ENCODE assay signal across 23 mouse cellular contexts in the genomic region with DNA sequence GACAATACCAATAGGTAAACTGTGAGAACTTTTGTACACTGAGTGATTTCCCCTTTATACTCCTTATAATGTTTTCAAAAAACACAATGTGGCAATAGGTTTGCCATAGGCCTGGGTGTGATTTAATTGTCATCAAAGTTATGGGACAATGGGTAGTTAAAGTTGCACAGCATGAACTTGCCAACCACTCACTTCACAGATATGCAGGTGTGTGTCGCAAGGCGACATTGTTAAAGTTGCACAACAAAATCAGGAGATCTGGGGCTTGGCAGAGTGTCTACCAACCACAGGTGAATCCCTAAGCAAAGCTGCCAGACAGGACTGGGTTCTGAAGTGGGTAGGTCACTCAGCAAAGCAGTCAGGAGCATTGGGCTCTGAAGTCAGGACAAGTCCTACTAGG. TPM values are rescaled to one million over a fixed set of nuclear protein-coding genes. Genes with fewer than 3 reads are reported as not detected.
"Had no signal": no experiment of that assay in that cellular context is flagged by ENCODE, and none has a peak within 500 bp of the region (broad histone marks: within the 10 kb centered on the region; RNA-seq: fewer than 3 reads in every experiment).

No protein-coding gene starts in this region.

- ATAC-seq: liver, postnatal 0 days; lung, postnatal 0 days; midbrain, embryonic 13.5 days; midbrain, embryonic 15.5 days had no signal

- H3K9me3 ChIP-seq: liver, embryonic 13.5 days; liver, embryonic 15.5 days; lung, embryonic 15.5 days; megakaryocyte, embryonic 14.5 days; midbrain, embryonic 13.5 days; midbrain, embryonic 15.5 days; neural tube, embryonic 12.5 days; stomach, embryonic 15.5 days had no signal

- H3K4me2 ChIP-seq: liver, embryonic 13.5 days; liver, embryonic 15.5 days; lung, embryonic 15.5 days; midbrain, embryonic 11.5 days; midbrain, embryonic 13.5 days; midbrain, embryonic 15.5 days; neural tube, embryonic 12.5 days; stomach, embryonic 15.5 days had no signal

- H3K27me3 ChIP-seq: liver, embryonic 13.5 days; liver, embryonic 15.5 days; lung, embryonic 15.5 days; megakaryocyte, embryonic 14.5 days; midbrain, embryonic 13.5 days; midbrain, embryonic 15.5 days; neural tube, embryonic 12.5 days; stomach, embryonic 15.5 days had no signal

- DNase-seq: liver, embryonic 13.5 days; liver, postnatal 0 days; right cerebral cortex, postnatal 14 days; thymus, adult 18-20 months; thymus, postnatal 14 days; thymus, postnatal 36 days had no signal

- H3K27ac ChIP-seq: liver, embryonic 13.5 days; liver, embryonic 15.5 days; lung, embryonic 15.5 days; macrophage; midbrain, embryonic 13.5 days; midbrain, embryonic 15.5 days; neural tube, embryonic 12.5 days; stomach, embryonic 15.5 days; stomach, postnatal 0 days had no signal

- H3K4me3 ChIP-seq: liver, embryonic 13.5 days; liver, embryonic 15.5 days; lung, embryonic 15.5 days; megakaryocyte, embryonic 14.5 days; midbrain, embryonic 13.5 days; midbrain, embryonic 15.5 days; neural tube, embryonic 12.5 days; stomach, embryonic 15.5 days had no signal

- H3K4me1 ChIP-seq: liver, embryonic 13.5 days; liver, embryonic 15.5 days; lung, embryonic 15.5 days; midbrain, embryonic 13.5 days; midbrain, embryonic 15.5 days; neural tube, embryonic 12.5 days; stomach, embryonic 15.5 days had no signal

- H3K9ac ChIP-seq: liver, embryonic 13.5 days; liver, embryonic 15.5 days; liver, postnatal 0 days; lung, embryonic 15.5 days; midbrain, embryonic 13.5 days; midbrain, embryonic 15.5 days; neural tube, embryonic 12.5 days; stomach, embryonic 15.5 days had no signal

- H3K36me3 ChIP-seq: liver, embryonic 13.5 days; liver, embryonic 15.5 days; lung, embryonic 15.5 days; midbrain, embryonic 13.5 days; midbrain, embryonic 15.5 days; neural tube, embryonic 12.5 days; stomach, embryonic 15.5 days had no signal

RNA-seq across cellular contexts. Expression of gene Sdr16c6, which starts 1.3 kb away (rescaled TPM):
- total RNA-seq: megakaryocyte progenitor cell, adult 5-6 weeks; monocyte, adult 5-6 weeks; neutrophil, adult 5-6 weeks had no signal
- polyA plus RNA-seq: liver, embryonic 13.5 days; liver, embryonic 15.5 days; liver, postnatal 0 days; lung, embryonic 15.5 days; lung, postnatal 0 days; macrophage; midbrain, embryonic 11.5 days; midbrain, embryonic 13.5 days; midbrain, postnatal 0 days; neural tube, embryonic 12.5 days; neural tube, embryonic 14.5 days; spleen, adult 2 months had no signal
